Mouse (Mus musculus) hindbrain, postnatal 0 days (tissue): ENCODE measurements around the gene 9130008F23Rik. TPM values are rescaled to one million over a fixed set of nuclear protein-coding genes. Genes with fewer than 3 reads are reported as not detected.
A peak's percentile ranks its signal among the peaks of the same experiment; 100 is the strongest.

ENCODE experiments used
- ATAC-seq: fragments of 200-750 bp; cut with Nextera tagmentation; 2 replicates; pipeline ENCODE4 v1.8.0; 2017; ENCODE audit warnings: mild to moderate bottlenecking, moderate TSS enrichment, moderate library complexity
- DNase-seq: peaks from one replicate; pipeline ENCODE4 v3.0.0-alpha.2; 2015; ENCODE audit warnings: low spot score
- H3K27ac ChIP-seq: fragments of 300-500 bp; sonication (generic); 2 replicates; pipeline ENCODE4 v1.5.1; 2014; ENCODE audit warnings: mild to moderate bottlenecking
- H3K27me3 ChIP-seq: fragments of 300-500 bp; sonication (generic); 2 replicates; pipeline ENCODE4 v1.6.1; 2014; ENCODE audit warnings: low read length, mixed read lengths; ENCODE audit not compliant: insufficient read depth
- H3K36me3 ChIP-seq: fragments of 300-500 bp; sonication (generic); 2 replicates; pipeline ENCODE4 v1.6.1; 2014; ENCODE audit warnings: low read length, mixed read lengths; ENCODE audit not compliant: insufficient read depth
- H3K4me1 ChIP-seq: fragments of 300-500 bp; sonication (generic); 2 replicates; pipeline ENCODE4 v1.6.1; 2014; ENCODE audit warnings: antibody characterized with exemption, low read length, mixed read lengths; ENCODE audit not compliant: insufficient read depth
- H3K4me2 ChIP-seq: fragments of 300-500 bp; sonication (generic); 2 replicates; pipeline ENCODE4 v1.6.1; 2014; ENCODE audit warnings: low read depth, mild to moderate bottlenecking, low read length, moderate library complexity, mixed read lengths
- H3K4me3 ChIP-seq: fragments of 300-500 bp; sonication (generic); 2 replicates; pipeline ENCODE4 v1.5.1; 2014; ENCODE audit warnings: low read length
- H3K9ac ChIP-seq: fragments of 300-500 bp; sonication (generic); replicated peaks from 2 replicates; pipeline ENCODE4 v1.6.1; 2014; ENCODE audit warnings: mild to moderate bottlenecking, low read length, moderate library complexity, mixed read lengths
- H3K9me3 ChIP-seq: fragments of 300-500 bp; sonication (generic); 2 replicates; pipeline ENCODE4 v1.6.1; 2016; ENCODE audit warnings: low read length, mixed read lengths
- CTCF ChIP-seq: IDR thresholded peaks from 2 replicates; pipeline ENCODE4 v1.5.1; 2016; ENCODE audit warnings: antibody characterized with exemption, control low read depth, low read depth
- WGBS: fragments of 180-500 bp; shearing (Covaris S2); extraction: QIAGEN DNeasy Blood & Tissue Kit; methylation state at CpG from one replicate; pipeline ENCODE4 v1.1.7; 2014; 5-methylcytosine and 5-hydroxymethylcytosine counted together
- polyA plus RNA-seq: library from polyadenylated mRNA; unstranded; fragments of >200 nt; fragmentation: Nextera tagmentation; extraction: Ambion mirVana; gene quantifications from 2 replicates; pipeline ENCODE4 v1.2.1, GENCODE M21; 2015
- total RNA-seq: library from RNA; depleted of rRNA; stranded (reverse); fragments of >200 nt; gene quantifications from 2 replicates; pipeline ENCODE4 v1.2.3, GENCODE M21; 2014

Gene 9130008F23Rik
- total and polyA plus RNA-seq, 2 experiments from 2014 or later: 0.89 to 1.2 TPM

GRCm38 (mm10) chr17:40875568-40875967, 4.8 kb downstream of the 9130008F23Rik start:
- WGBS: 91% methylated on average over 1 of the region's 1 CpGs
- ATAC-seq: no peak
- no peaks in the 10 kb centered on the region for H3K9me3 ChIP-seq
- H3K27ac ChIP-seq: no peak overlapping the region
- H3K27me3 ChIP-seq: no peaks in the 10 kb centered on the region
- no peak overlapping the region for H3K4me3 ChIP-seq
- H3K4me1 ChIP-seq: peaks cover 7% of the 10 kb centered on the region; the same call in 1 of the 2 replicates
- no peak overlapping the region for H3K4me2 ChIP-seq
- H3K36me3 ChIP-seq: no peaks in the 10 kb centered on the region
- TF ChIP-seq CTCF: no peak
- DNase-seq: no peak
- H3K9ac ChIP-seq: no peak overlapping the region

GRCm38 (mm10) chr17:40874701-40875100, 5.7 kb downstream of the 9130008F23Rik start:
- TF ChIP-seq CTCF: no peak

GRCm38 (mm10) chr17:40873582-40874011, 6.8 kb downstream of the 9130008F23Rik start:
- no peak for ATAC-seq
- WGBS: 51% methylated on average over 2 of the region's 2 CpGs

More at GRCm38 (mm10) chr17:40874701-40875100, 5.7 kb downstream of the 9130008F23Rik start:
- ATAC-seq (no peak), DNase-seq (no peak)
- WGBS: 83% methylated on average over 3 of the region's 3 CpGs
- Histone ChIP-seq H3K36me3 (no peaks in the 10 kb centered on the region), H3K4me1 (peaks cover 4% of the 10 kb centered on the region; the same call in 1 of the 2 replicates), H3K27ac (no peak overlapping the region), H3K4me3 (no peak overlapping the region), H3K27me3 (no peaks in the 10 kb centered on the region), H3K9me3 (no peaks in the 10 kb centered on the region), H3K9ac (no peak overlapping the region), H3K4me2 (no peak overlapping the region)

GRCm38 (mm10) chr17:40872626-40873025, 7.7 kb downstream of the 9130008F23Rik start:
- no peaks in the 10 kb centered on the region for H3K4me1 ChIP-seq
- no peak overlapping the region for H3K9ac ChIP-seq
- H3K4me2 ChIP-seq: no peak overlapping the region
- 93% methylated on average over 6 of the region's 6 CpGs for WGBS
- no peak for TF ChIP-seq CTCF
- H3K4me3 ChIP-seq: no peak overlapping the region
- no peak for DNase-seq
- no peaks in the 10 kb centered on the region for H3K36me3 ChIP-seq
- 0 out of 2 replicates have a peak, but pooled peaks have one; percentile 55 for ATAC-seq
- no peaks in the 10 kb centered on the region for H3K27me3 ChIP-seq
- H3K9me3 ChIP-seq: no peaks in the 10 kb centered on the region
- H3K27ac ChIP-seq: no peak overlapping the region

More at GRCm38 (mm10) chr17:40873582-40874011, 6.8 kb downstream of the 9130008F23Rik start:
- TF ChIP-seq CTCF: no peak
- Histone ChIP-seq H3K9me3 (no peaks in the 10 kb centered on the region), H3K4me1 (no peaks in the 10 kb centered on the region), H3K27me3 (no peaks in the 10 kb centered on the region), H3K4me3 (no peak overlapping the region), H3K27ac (no peak overlapping the region), H3K9ac (no peak overlapping the region), H3K4me2 (no peak overlapping the region), H3K36me3 (no peaks in the 10 kb centered on the region)
- no peak for DNase-seq

GRCm38 (mm10) chr17:40868952-40869747, 11.2 kb downstream of the 9130008F23Rik start:
- Histone ChIP-seq H3K27me3 (no peaks in the 10 kb centered on the region), H3K9me3 (no peaks in the 10 kb centered on the region), H3K4me3 (no peak overlapping the region), H3K36me3 (no peaks in the 10 kb centered on the region), H3K4me1 (no peaks in the 10 kb centered on the region), H3K27ac (no peak overlapping the region), H3K9ac (no peak overlapping the region), H3K4me2 (no peak overlapping the region)
- no peak for TF ChIP-seq CTCF
- no peak for ATAC-seq
- WGBS: 73% methylated on average over 10 of the region's 10 CpGs
- DNase-seq: no peak

- TF ChIP-seq CTCF: no peak
- Histone ChIP-seq H3K27me3 (no peaks in the 10 kb centered on the region), H3K9me3 (no peaks in the 10 kb centered on the region), H3K9ac (no peak overlapping the region), H3K27ac (no peak overlapping the region), H3K4me1 (no peaks in the 10 kb centered on the region), H3K36me3 (no peaks in the 10 kb centered on the region), H3K4me3 (no peak overlapping the region), H3K4me2 (no peak overlapping the region)
- ATAC-seq (no peak), DNase-seq (peak; percentile 1)
Measured at GRCm38 (mm10) chr17:40855065-40855464, 25.3 kb downstream of the 9130008F23Rik start.

GRCm38 (mm10) chr17:40837308-40837707, 43.1 kb downstream of the 9130008F23Rik start:
- H3K27ac ChIP-seq: no peak overlapping the region
- H3K4me3 ChIP-seq: no peak overlapping the region
- peak; percentile 59 for TF ChIP-seq CTCF
- ATAC-seq (peak; percentile 66), DNase-seq (peak; percentile 53)
- H3K9ac ChIP-seq: no peak overlapping the region
- no peaks in the 10 kb centered on the region for H3K36me3 ChIP-seq
- H3K4me2 ChIP-seq: no peak overlapping the region
- H3K27me3 ChIP-seq: no peaks in the 10 kb centered on the region
- H3K4me1 ChIP-seq: no peaks in the 10 kb centered on the region
- H3K9me3 ChIP-seq: no peaks in the 10 kb centered on the region
